Mouse (Mus musculus) kidney, adult 2 months (tissue): ENCODE results near the gene Tesk2. TPM values are rescaled to one million over a fixed set of nuclear protein-coding genes. Genes with fewer than 3 reads are reported as not detected.

Source experiments
- DNase-seq: peaks from one replicate; pipeline ENCODE4 v3.0.0; 2021
- H3K27ac ChIP-seq: fragments of 200-500 bp; 2 replicates; pipeline ENCODE4 v1.5.1; 2012; ENCODE audit warnings: low read depth, low read length, control low read depth, inconsistent platforms; ENCODE audit not compliant: insufficient read depth
- H3K27me3 ChIP-seq: fragments of 200-500 bp; replicated peaks from 2 replicates; pipeline ENCODE4 v1.6.1; 2012; ENCODE audit warnings: mild to moderate bottlenecking, moderate library complexity, low read length, inconsistent platforms; ENCODE audit not compliant: control insufficient read depth, insufficient read depth
- H3K36me3 ChIP-seq: fragments of 200-500 bp; 2 replicates; pipeline ENCODE4 v1.6.1; 2012; ENCODE audit warnings: mild to moderate bottlenecking, moderate library complexity, low read length, inconsistent platforms; ENCODE audit not compliant: control insufficient read depth, insufficient read depth
- H3K4me1 ChIP-seq: fragments of 200-500 bp; 2 replicates; pipeline ENCODE4 v1.6.1; 2011; ENCODE audit warnings: low read length; ENCODE audit not compliant: control insufficient read depth, insufficient read depth
- H3K4me3 ChIP-seq: fragments of 200-500 bp; 2 replicates; pipeline ENCODE4 v1.5.1; 2011; ENCODE audit warnings: mild to moderate bottlenecking, low read depth, low read length, control low read depth; ENCODE audit not compliant: insufficient read depth
- CTCF ChIP-seq: fragments of 200-500 bp; conservative IDR thresholded peaks from 2 replicates; pipeline ENCODE4 v1.5.1; 2011; ENCODE audit warnings: low read depth, mild to moderate bottlenecking, control low read depth, low read length, moderate library complexity, mixed read lengths; ENCODE audit not compliant: insufficient read depth, insufficient read length
- POLR2A ChIP-seq: fragments of 200-500 bp; IDR thresholded peaks from one replicate; pipeline ENCODE4 v1.6.1; 2011; ENCODE audit warnings: low read depth, low read length, control low read depth
- WGBS: fragments of 180-500 bp; shearing (Covaris S2); methylation state at CpG from one replicate; pipeline ENCODE4 v1.1.7; 2018; 5-methylcytosine and 5-hydroxymethylcytosine counted together
- polyA plus RNA-seq: library from polyadenylated mRNA; depleted of rRNA; stranded (reverse); fragments of >200 nt; gene quantifications from 2 replicates; pipeline ENCODE4 v1.2.3, GENCODE M21; 2012

Gene Tesk2
- polyA plus RNA-seq, 1 experiment, result 10.7 TPM

GRCm38 (mm10) chr4:116698693-116699342 is 21.9 kb upstream of the Tesk2 start:
- Histone ChIP-seq H3K27me3 (no peaks in the 10 kb centered on the region), H3K4me1 (peaks cover 4% of the 10 kb centered on the region; the same call in 1 of the 2 replicates), H3K27ac (peak overlapping the region; percentile 70), H3K4me3 (no peak overlapping the region), H3K36me3 (peaks cover 27% of the 10 kb centered on the region)
- DNase-seq, result peak; percentile 90
- no peak for TF ChIP-seq CTCF
- TF ChIP-seq POLR2A, result no peak
- 20% methylated on average over 2 of the region's 2 CpGs for WGBS

- Histone ChIP-seq H3K4me3 (no peak overlapping the region), H3K27ac (peak overlapping the region; percentile 16; the same call in 1 of the 2 replicates), H3K27me3 (no peaks in the 10 kb centered on the region), H3K4me1 (peaks cover 4% of the 10 kb centered on the region; the same call in 1 of the 2 replicates), H3K36me3 (peaks cover 20% of the 10 kb centered on the region)
- 67% methylated on average over 1 of the region's 1 CpGs for WGBS
- no peak for DNase-seq
- TF ChIP-seq CTCF (no peak), POLR2A (no peak)
Observed at GRCm38 (mm10) chr4:116700964-116701363, 19.8 kb upstream of the Tesk2 start.

GRCm38 (mm10) chr4:116703804-116704203 is 16.9 kb upstream of the Tesk2 start:
- WGBS, result 32% methylated on average over 6 of the region's 6 CpGs
- DNase-seq, result peak; percentile 79

GRCm38 (mm10) chr4:116707666-116708065 is 13.1 kb upstream of the Tesk2 start:
- WGBS, result 13% methylated on average over 9 of the region's 9 CpGs
- no peak for TF ChIP-seq CTCF
- no peak for TF ChIP-seq POLR2A
- peak overlapping the region; percentile 82 for H3K4me3 ChIP-seq
- no peaks in the 10 kb centered on the region for H3K27me3 ChIP-seq
- H3K36me3 ChIP-seq, result no peaks in the 10 kb centered on the region
- peaks cover 3% of the 10 kb centered on the region; the same call in 1 of the 2 replicates for H3K4me1 ChIP-seq
- DNase-seq, result no peak
- H3K27ac ChIP-seq, result peak overlapping the region; percentile 65

More at GRCm38 (mm10) chr4:116703804-116704203, 16.9 kb upstream of the Tesk2 start:
- H3K27me3 ChIP-seq, result no peaks in the 10 kb centered on the region
- H3K4me1 ChIP-seq, result peaks cover 1% of the 10 kb centered on the region; the same call in 1 of the 2 replicates
- H3K4me3 ChIP-seq, result no peak overlapping the region
- H3K27ac ChIP-seq, result no peak overlapping the region
- peaks cover 9% of the 10 kb centered on the region for H3K36me3 ChIP-seq
- TF ChIP-seq POLR2A, result no peak
- peak; percentile 83 for TF ChIP-seq CTCF

- WGBS, result under 1% methylated on average over 29 of the region's 29 CpGs
Observed at GRCm38 (mm10) chr4:116708201-116708764, 12.5 kb upstream of the Tesk2 start, which contains the start of the genes Mmachc and Ccdc163. Gene Mmachc, minus strand, starts transcription at chr4:116708406. Gene Ccdc163, plus strand, starts transcription at chr4:116708509.

GRCm38 (mm10) chr4:116708791-116709390 is 11.9 kb upstream of the Tesk2 start:
- Histone ChIP-seq H3K4me1 (peaks cover 3% of the 10 kb centered on the region; the same call in 1 of the 2 replicates), H3K27ac (no peak overlapping the region), H3K4me3 (peak overlapping the region; percentile 50), H3K36me3 (no peaks in the 10 kb centered on the region), H3K27me3 (no peaks in the 10 kb centered on the region)
- DNase-seq, result no peak
- WGBS, result 3% methylated on average over 9 of the region's 9 CpGs
- no peak for TF ChIP-seq CTCF
- no peak for TF ChIP-seq POLR2A

More at GRCm38 (mm10) chr4:116708201-116708764, 12.5 kb upstream of the Tesk2 start, which contains the start of the genes Mmachc and Ccdc163:
- DNase-seq, result peak; percentile 98
- TF ChIP-seq POLR2A (peak; percentile 39), CTCF (0 out of 2 replicates have a peak, but pooled peaks have one; percentile 13)
- no peaks in the 10 kb centered on the region for H3K36me3 ChIP-seq
- H3K27ac ChIP-seq, result peak within 1 kb of the TSS; percentile 65
- H3K4me3 ChIP-seq, result peak within 1 kb of the TSS; percentile 82
- no peaks in the 10 kb centered on the region for H3K27me3 ChIP-seq
- H3K4me1 ChIP-seq, result peaks cover 3% of the 10 kb centered on the region; the same call in 1 of the 2 replicates
